Comparison of ENCODE assay signal across 24 mouse cellular contexts in the genomic region with DNA sequence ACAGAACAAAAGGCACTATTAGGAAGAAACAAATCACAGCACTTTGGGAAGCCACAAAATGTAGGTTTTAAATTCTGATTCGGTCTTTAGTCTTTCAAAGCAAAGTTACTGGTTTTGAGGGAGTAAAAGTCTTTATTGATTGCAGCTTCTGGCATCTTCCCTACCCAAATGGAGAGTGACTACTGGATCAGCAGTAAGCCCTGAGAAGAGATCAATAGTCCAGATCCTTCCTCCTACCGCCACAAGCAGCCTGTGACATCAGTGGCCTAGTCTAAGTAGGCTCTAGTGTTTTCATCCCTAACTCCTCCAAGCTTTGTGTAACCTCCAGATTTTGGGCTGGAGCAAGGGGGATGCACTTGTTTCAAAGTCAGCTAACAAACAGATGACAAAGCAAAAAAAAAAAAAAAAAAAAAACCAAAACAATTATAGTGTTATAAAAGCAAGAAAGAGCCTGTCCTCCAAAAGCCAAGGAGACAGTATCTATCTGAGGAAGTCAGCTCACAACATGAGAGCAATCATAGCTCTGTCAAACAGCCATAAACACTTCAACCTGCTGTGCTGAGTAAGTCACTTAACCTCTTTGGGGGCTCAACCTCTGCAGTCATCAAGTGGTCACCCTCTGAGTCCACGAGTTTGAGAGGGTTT. TPM values are rescaled to one million over a fixed set of nuclear protein-coding genes. Genes with fewer than 3 reads are reported as not detected.
A peak's percentile ranks its signal among the peaks of the same experiment; 100 is the strongest.
DNase-seq lines count a peak whose midpoint lies in the region; ATAC-seq and TF ChIP-seq lines count a peak whose summit lies in the region.
"Had no signal": no experiment of that assay in that cellular context is flagged by ENCODE, and none has a peak within 500 bp of the region (broad histone marks: within the 10 kb centered on the region; RNA-seq: fewer than 3 reads in every experiment).

No protein-coding gene starts in this region.

- no peak overlapping the region; the same call in 1 of the 2 replicates for H3K4me2 ChIP-seq in CH12.LX (ENCODE audit: insufficient read depth, low read depth, poor library complexity, severe bottlenecking)
- H3K4me2 ChIP-seq in forebrain, embryonic 13.5 days, result no peak overlapping the region
- H3K4me2 ChIP-seq: embryonic facial prominence, embryonic 12.5 days; forebrain, embryonic 12.5 days; forebrain, embryonic 15.5 days had no signal

- H3K4me3 ChIP-seq in liver, adult 2 months (ENCODE audit: insufficient read depth, low read depth, low read length), result no peak overlapping the region
- H3K4me3 ChIP-seq in CH12.LX (replicated peaks in 1 of 3; ENCODE audit: low read depth in 2 of 3, low read length in 2 of 3, poor library complexity in 1 of 3) (no peak overlapping the region), MEL (ENCODE audit: control insufficient read depth in 1 of 2, insufficient read depth in 1 of 2, low read depth in 2 of 2, low read length in 2 of 2) (no peak overlapping the region)
- no peak overlapping the region for H3K4me3 ChIP-seq in embryonic fibroblast, embryonic 13.5 days (ENCODE audit: insufficient read depth, low read length)
- H3K4me3 ChIP-seq in forebrain, embryonic 13.5 days, result no peak overlapping the region
- H3K4me3 ChIP-seq: embryonic facial prominence, embryonic 10.5 days; embryonic facial prominence, embryonic 12.5 days; erythroblast, embryonic 14.5 days; forebrain, embryonic 10.5 days; forebrain, embryonic 12.5 days; forebrain, embryonic 15.5 days had no signal

- in situ Hi-C loops in CH12.LX (cut with MboI; ENCODE audit: low pct_ligation_motif_present, low pct_unique_long_range_greater_than_20kb, low sequenced_read_pairs), result loop anchor here (10.0 to 25.0 kb wide), 3 partner anchors 329 to 571 kb away; partner anchors contain the start of genes Hormad2 and Lif

- no peaks in the 10 kb centered on the region for H3K36me3 ChIP-seq in liver, adult 2 months (ENCODE audit: control insufficient read depth, insufficient read depth, low read length)
- H3K36me3 ChIP-seq in CH12.LX (replicated peaks in 1 of 2; ENCODE audit: control insufficient read depth in 1 of 2, insufficient read depth in 1 of 2, low read length in 1 of 2) (peaks cover 0 to 14% of the 10 kb centered on the region in 2 experiments), MEL (ENCODE audit: control insufficient read depth in 1 of 2, insufficient read depth in 2 of 2, low read length in 2 of 2) (peaks cover 2 to 26% of the 10 kb centered on the region in 2 experiments; a peak in 3 of 4 replicates)
- H3K36me3 ChIP-seq in forebrain, embryonic 13.5 days (ENCODE audit: poor library complexity, severe bottlenecking), result no peaks in the 10 kb centered on the region
- H3K36me3 ChIP-seq: embryonic facial prominence, embryonic 12.5 days; forebrain, embryonic 12.5 days; forebrain, embryonic 15.5 days had no signal

- H3K27me3 ChIP-seq in liver, adult 2 months (ENCODE audit: control insufficient read depth, insufficient read depth, low read length), result no peaks in the 10 kb centered on the region
- H3K27me3 ChIP-seq in CH12.LX (replicated peaks) (no peaks in the 10 kb centered on the region), MEL (ENCODE audit: control insufficient read depth in 1 of 2, insufficient read depth in 2 of 2, low read length in 2 of 2) (no peaks in the 10 kb centered on the region)
- no peaks in the 10 kb centered on the region for H3K27me3 ChIP-seq in forebrain, embryonic 13.5 days
- H3K27me3 ChIP-seq: embryonic facial prominence, embryonic 12.5 days; forebrain, embryonic 12.5 days; forebrain, embryonic 15.5 days had no signal

- peaks cover 16% of the 10 kb centered on the region; the same call in 1 of the 2 replicates for H3K79me2 ChIP-seq in liver, adult 2 months (ENCODE audit: control insufficient read depth, insufficient read depth, low read length)
- H3K79me2 ChIP-seq in CH12.LX (replicated peaks; ENCODE audit: control insufficient read depth, extremely low read depth, insufficient read depth, poor library complexity, severe bottlenecking) (peaks cover 34% of the 10 kb centered on the region), MEL (ENCODE audit: control insufficient read depth, insufficient read depth, low read length, poor library complexity) (peaks cover 50% of the 10 kb centered on the region)

- TF ChIP-seq EP300 in CH12.LX (IDR thresholded peaks at IDR 0.05; ENCODE audit: low read length), result no peak
- TF ChIP-seq EP300 in MEL (IDR thresholded peaks at IDR 0.05; ENCODE audit: low read depth in 1 of 2, low read length in 2 of 2), result no peak

- TF ChIP-seq POLR2A in liver, adult 2 months (IDR thresholded peaks at IDR 0.05; ENCODE audit: extremely low read depth, insufficient read depth, low read length), result no peak
- TF ChIP-seq POLR2A in CH12.LX (IDR thresholded peaks at IDR 0.05; ENCODE audit: low read depth, low read length), result no peak
- TF ChIP-seq POLR2A in MEL (IDR thresholded peaks at IDR 0.05; ENCODE audit: control insufficient read depth in 1 of 2, insufficient read depth in 1 of 2, low read depth in 1 of 2, low read length in 2 of 2, poor library complexity in 1 of 2), result no peak
- no peak for TF ChIP-seq POLR2A in embryonic fibroblast, embryonic 13.5 days (IDR thresholded peaks at IDR 0.05; ENCODE audit: low read depth, low read length)

- peak; percentile 96 for DNase-seq in liver, adult 2 months (ENCODE audit: extremely low read depth, low read depth, low spot score)
- DNase-seq in liver, result no peak
- DNase-seq in CH12.LX (ENCODE audit: extremely low read depth), result no peak
- no peak for DNase-seq in MEL (ENCODE audit: low read depth, low spot score)
- DNase-seq in cerebellum, postnatal 10 days, result no peak
- no peak for DNase-seq in adrenal gland, postnatal 25 days
- DNase-seq: adrenal gland, adult 2 months; adrenal gland, postnatal 10 days; adrenal gland, postnatal 36 days; cerebellum, adult 11 months; cerebellum, adult 18-20 months; cerebellum, adult 8-10 months; cerebellum, adult 9-11 months; cerebellum, postnatal 25 days; forebrain, postnatal 0 days had no signal

- peaks cover 28% of the 10 kb centered on the region for H3K4me1 ChIP-seq in liver, adult 2 months (ENCODE audit: control insufficient read depth, insufficient read depth, low read length)
- peaks cover 5 to 81% of the 10 kb centered on the region in 2 experiments for H3K4me1 ChIP-seq in CH12.LX (ENCODE audit: control insufficient read depth in 1 of 2, insufficient read depth in 2 of 2)
- H3K4me1 ChIP-seq in MEL (ENCODE audit: control insufficient read depth in 1 of 2, insufficient read depth in 2 of 2, low read length in 2 of 2), result peaks cover 15 to 17% of the 10 kb centered on the region in 2 experiments
- H3K4me1 ChIP-seq in embryonic fibroblast, embryonic 13.5 days (ENCODE audit: control insufficient read depth, insufficient read depth, low read length), result peaks cover 4% of the 10 kb centered on the region
- peaks cover 2% of the 10 kb centered on the region; the same call in 1 of the 2 replicates for H3K4me1 ChIP-seq in forebrain, embryonic 13.5 days
- H3K4me1 ChIP-seq: embryonic facial prominence, embryonic 10.5 days; embryonic facial prominence, embryonic 12.5 days; forebrain, embryonic 10.5 days; forebrain, embryonic 12.5 days had no signal

- ATAC-seq in forebrain, embryonic 13.5 days, result no peak
- ATAC-seq: forebrain, embryonic 15.5 days; forebrain, postnatal 0 days had no signal

- no peak for TF ChIP-seq CTCF in liver, adult 2 months (IDR thresholded peaks at IDR 0.05; ENCODE audit: low read depth, low read length)
- TF ChIP-seq CTCF in CH12.LX (conservative IDR thresholded peaks at IDR 0.05 in 1 of 2, IDR thresholded peaks at IDR 0.05 in 1 of 2; ENCODE audit: low read depth in 2 of 2, low read length in 2 of 2) (no peak), MEL (IDR thresholded peaks at IDR 0.05 in 2 of 3, conservative IDR thresholded peaks at IDR 0.05 in 1 of 3; ENCODE audit: control insufficient read depth in 1 of 3, insufficient read depth in 1 of 3, low read depth in 2 of 3, low read length in 3 of 3, poor library complexity in 1 of 3, severe bottlenecking in 1 of 3) (no peak)
- no peak for TF ChIP-seq CTCF in embryonic fibroblast, embryonic 13.5 days (IDR thresholded peaks at IDR 0.05; ENCODE audit: borderline replicate concordance, insufficient read depth, low read length)

- dilution Hi-C loops in CH12.LX (cut with MboI; ENCODE audit: extremely low pct_ligation_motif_present, extremely low pct_unique_long_range_greater_than_20kb, low sequenced_read_pairs), result no loop called here

- H3K9me3 ChIP-seq in CH12.LX (replicated peaks; ENCODE audit: low read length), result no peaks in the 10 kb centered on the region
- no peaks in the 10 kb centered on the region for H3K9me3 ChIP-seq in MEL (replicated peaks; ENCODE audit: insufficient read depth, low read length)
- H3K9me3 ChIP-seq in forebrain, embryonic 13.5 days (replicated peaks), result no peaks in the 10 kb centered on the region
- H3K9me3 ChIP-seq: embryonic facial prominence, embryonic 10.5 days; embryonic facial prominence, embryonic 12.5 days; forebrain, embryonic 10.5 days; forebrain, embryonic 12.5 days; forebrain, embryonic 15.5 days; G1E had no signal

- WGBS in liver, adult 2 months, result 37% methylated on average over 3 of the region's 3 CpGs
- 80% methylated on average over 3 of the region's 3 CpGs for WGBS in forebrain, embryonic 13.5 days

- TF ChIP-seq RAD21 in CH12.LX (IDR thresholded peaks at IDR 0.05; ENCODE audit: low read depth, low read length), result no peak
- no peak for TF ChIP-seq RAD21 in MEL (IDR thresholded peaks at IDR 0.05; ENCODE audit: low read depth, low read length)

- no peak overlapping the region for H3K9ac ChIP-seq in liver, adult 2 months (ENCODE audit: low read depth, low read length)
- no peak overlapping the region for H3K9ac ChIP-seq in CH12.LX (ENCODE audit: insufficient read depth, low read depth)
- H3K9ac ChIP-seq in MEL (ENCODE audit: control insufficient read depth, low read depth, low read length, poor library complexity, severe bottlenecking), result no peak overlapping the region
- H3K9ac ChIP-seq in forebrain, embryonic 13.5 days, result no peak overlapping the region
- H3K9ac ChIP-seq: embryonic facial prominence, embryonic 12.5 days; forebrain, embryonic 12.5 days; forebrain, embryonic 15.5 days; forebrain, postnatal 0 days had no signal

- H3K27ac ChIP-seq in liver, adult 2 months (replicated peaks; ENCODE audit: insufficient read depth, low read depth, low read length), result peak overlapping the region; percentile 78
- H3K27ac ChIP-seq in CH12.LX (ENCODE audit: insufficient read depth, low read depth), result no peak overlapping the region
- H3K27ac ChIP-seq in MEL (ENCODE audit: control insufficient read depth, low read depth, low read length), result no peak overlapping the region
- peak overlapping the region; percentile 25; the same call in 1 of the 2 replicates for H3K27ac ChIP-seq in embryonic fibroblast, embryonic 13.5 days (ENCODE audit: insufficient read depth, low read length)
- no peak overlapping the region for H3K27ac ChIP-seq in forebrain, embryonic 13.5 days
- H3K27ac ChIP-seq: embryonic facial prominence, embryonic 10.5 days; embryonic facial prominence, embryonic 12.5 days; forebrain, embryonic 10.5 days; forebrain, embryonic 12.5 days; forebrain, embryonic 15.5 days had no signal

RNA-seq across cellular contexts. Expression of gene Nf2, which starts 15.9 kb away (rescaled TPM):
- 10.8 and 11.1 TPM in 2 replicates for total RNA-seq in liver, adult 2 months (2014; rRNA removed)
- 14.6 and 16.4 TPM in 2 replicates for polyA plus RNA-seq in liver, adult 2 months (2012; rRNA removed)
- total RNA-seq in CH12.LX (2012; rRNA removed), result 45.2 and 53.6 TPM in 2 replicates
- 50.7 and 54.7 TPM in 2 replicates for total RNA-seq in CH12.LX (2014; rRNA removed)
- polyA plus RNA-seq in CH12.LX (2012; ENCODE audit: insufficient read length, low read depth), result 103 and 108 TPM in 2 replicates
- total RNA-seq in MEL (2012; rRNA removed), result 70.3 and 73.6 TPM in 2 replicates
- polyA plus RNA-seq in MEL (2012; ENCODE audit: insufficient read depth in 1 of 2, insufficient read length in 2 of 2, low read depth in 1 of 2, low replicate concordance in 2 of 2, missing spikeins in 1 of 2), result 100 to 1,000 TPM in 1 of 2 experiments, 10 to 100 TPM in 1; 95.6 to 246 TPM
- 45.3 and 52.9 TPM in 2 replicates for polyA plus RNA-seq in embryonic fibroblast, embryonic 13.5 days (2011; ENCODE audit: insufficient read length, low read depth, missing spikeins)
- 56.8 and 58.2 TPM in 2 replicates for polyA plus RNA-seq in forebrain, embryonic 13.5 days (2015; fragmentation: Nextera tagmentation; extraction: Ambion mirVana)
- total RNA-seq in adrenal gland, postnatal 25 days (2021), result 160 and 207 TPM in 2 replicates

RNA-seq across cellular contexts. Expression of gene Nipsnap1, which starts 40.3 kb away (rescaled TPM):
- 217 and 226 TPM in 2 replicates for total RNA-seq in liver, adult 2 months (2014; rRNA removed)
- polyA plus RNA-seq in liver, adult 2 months (2012; rRNA removed), result 294 and 337 TPM in 2 replicates
- total RNA-seq in CH12.LX (2012; rRNA removed) (50.7 and 53.5 TPM in 2 replicates), CH12.LX (2014; rRNA removed) (77.6 and 79.3 TPM in 2 replicates), MEL (2012; rRNA removed) (13.7 and 14.9 TPM in 2 replicates)
- polyA plus RNA-seq in CH12.LX (2012; ENCODE audit: insufficient read length, low read depth) (94.0 and 97.9 TPM in 2 replicates), MEL (2012; ENCODE audit: insufficient read depth in 1 of 2, insufficient read length in 2 of 2, low read depth in 1 of 2, low replicate concordance in 2 of 2, missing spikeins in 1 of 2) (10 to 100 TPM in 1 of 2 experiments, not detected in 1; 22.9 TPM)
- polyA plus RNA-seq in embryonic fibroblast, embryonic 13.5 days (2011; ENCODE audit: insufficient read length, low read depth, missing spikeins), result 16.4 and 20.8 TPM in 2 replicates
- 118 and 120 TPM in 2 replicates for polyA plus RNA-seq in forebrain, embryonic 13.5 days (2015; fragmentation: Nextera tagmentation; extraction: Ambion mirVana)
- 27.5 and 29.2 TPM in 2 replicates for total RNA-seq in adrenal gland, postnatal 25 days (2021)

Comparison
In these comparisons a context has a peak if more than half of its experiments do, and no peak if none do; other contexts are left out.
1. H3K27ac ChIP-seq: peak in liver, adult 2 months (single experiment) and embryonic fibroblast, embryonic 13.5 days (single experiment); none in CH12.LX (single experiment), MEL (single experiment) and forebrain, embryonic 13.5 days (single experiment).